Mouse (Mus musculus): ENCODE data around the gene Bud31.

GRCm38 (mm10) chr5:145100960-145101359 lies 39.2 kb upstream of the Bud31 start:
- TF ChIP-seq GATA1 (IDR thresholded peaks at IDR 0.05; ENCODE audit: borderline replicate concordance, low read length) (no peak), CTCF (IDR thresholded peaks at IDR 0.05; ENCODE audit: low read depth, low read length) (no peak), GATA2 (IDR thresholded peaks at IDR 0.05; ENCODE audit: borderline replicate concordance, low read depth, low read length) (no peak)
